Mouse (Mus musculus) lung, postnatal 0 days (tissue): ENCODE measurements around the gene Swi5.

Experiments
- CTCF ChIP-seq: IDR thresholded peaks from 2 replicates; pipeline ENCODE4 v1.5.1; 2016; ENCODE audit warnings: antibody characterized with exemption, mild to moderate bottlenecking
- EP300 ChIP-seq: IDR thresholded peaks from 2 replicates; pipeline ENCODE4 v1.6.1; 2016; ENCODE audit warnings: antibody characterized with exemption, mild to moderate bottlenecking, control low read depth

- no peak; the same call in 1 of the 2 replicates for TF ChIP-seq CTCF
- no peak for TF ChIP-seq EP300
These were observed 28.0 kb downstream of the Swi5 start, which contains the start of gene Uck1 for GRCm38 (mm10) chr2:32259657-32260417.
